Mouse (Mus musculus): ENCODE data around the gene Gm29666. TPM values are rescaled to one million over a fixed set of nuclear protein-coding genes. Genes with fewer than 3 reads are reported as not detected.

The Gm29666 gene
- total and polyA plus RNA-seq, 2 experiments from 2014 or later = 0.47 to 0.86 TPM

DNA sequence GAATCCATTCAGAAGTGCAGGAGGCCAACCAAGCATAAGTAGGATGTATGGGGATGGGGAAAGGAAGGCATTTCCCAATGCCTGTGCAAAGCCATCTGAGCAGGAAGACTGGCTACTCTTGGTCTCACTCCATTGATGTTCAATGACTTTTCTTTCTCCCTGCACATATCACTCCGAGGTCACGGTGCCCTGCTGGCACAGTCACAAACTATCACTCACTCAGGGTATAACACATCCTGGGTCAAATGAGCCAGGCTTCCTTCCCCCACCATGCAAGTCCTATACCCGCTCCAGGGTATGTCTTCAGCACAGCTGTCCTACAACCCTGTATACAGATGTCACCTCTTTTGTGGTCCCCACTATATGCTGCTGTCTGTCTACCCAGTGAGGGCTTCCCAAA is 38.5 kb upstream of the Gm29666 start:
- Histone ChIP-seq H3K9me3 (ENCODE audit: low read length) (no peaks in the 10 kb centered on the region), H3K9ac (no peak overlapping the region; the same call in 1 of the 2 replicates)
- no peak for ATAC-seq

DNA sequence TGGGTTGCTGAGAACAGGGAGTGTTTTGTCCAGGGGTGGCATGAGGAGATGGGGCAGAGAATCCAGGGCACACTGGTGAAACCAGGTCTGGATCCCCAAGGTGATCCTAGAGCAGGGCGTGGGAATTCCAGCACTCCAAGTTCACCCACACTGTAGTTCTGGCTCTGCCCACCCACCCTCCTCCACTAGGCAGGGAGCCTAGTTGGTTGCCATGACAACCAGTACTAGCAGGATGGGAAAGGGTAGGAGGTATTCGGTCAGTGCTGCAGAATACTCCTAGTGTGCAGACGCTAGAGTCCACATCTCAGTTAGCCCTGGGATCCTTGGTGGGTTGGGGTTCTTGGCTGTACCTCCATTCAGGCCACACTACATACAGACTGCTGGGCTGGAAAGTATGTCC is 38.0 kb upstream of the Gm29666 start:
- H3K27me3 ChIP-seq (ENCODE audit: insufficient read depth, low read length) = no peaks in the 10 kb centered on the region
- TF ChIP-seq CTCF (IDR thresholded peaks at IDR 0.05; ENCODE audit: low read depth) = no peak
- H3K4me3 ChIP-seq (ENCODE audit: low read depth, low read length) = no peak overlapping the region
- H3K27ac ChIP-seq (ENCODE audit: low read depth, low read length) = peak overlapping the region; percentile 57; the same call in 1 of the 2 replicates
- peak; percentile 84 for DNase-seq
- no peak overlapping the region for H3K4me2 ChIP-seq (ENCODE audit: low read depth)
- H3K4me1 ChIP-seq (ENCODE audit: insufficient read depth) = peaks cover 9% of the 10 kb centered on the region
- H3K9ac ChIP-seq = no peak overlapping the region; the same call in 1 of the 2 replicates
- peak; percentile 90 for ATAC-seq
- peaks cover 42% of the 10 kb centered on the region for H3K36me3 ChIP-seq (ENCODE audit: insufficient read depth)
- 18% methylated on average over 3 of the region's 3 CpGs for WGBS
- no peaks in the 10 kb centered on the region for H3K9me3 ChIP-seq (ENCODE audit: low read length)

More for the DNA sequence above, 38.5 kb upstream of the Gm29666 start:
- peaks cover 9% of the 10 kb centered on the region for H3K4me1 ChIP-seq (ENCODE audit: insufficient read depth)
- no peaks in the 10 kb centered on the region for H3K27me3 ChIP-seq (ENCODE audit: insufficient read depth, low read length)
- H3K27ac ChIP-seq (ENCODE audit: low read depth, low read length) = peak overlapping the region; percentile 57
- DNase-seq = no peak
- H3K4me2 ChIP-seq (ENCODE audit: low read depth) = no peak overlapping the region
- no peak overlapping the region for H3K4me3 ChIP-seq (ENCODE audit: low read depth, low read length)
- peaks cover 37% of the 10 kb centered on the region for H3K36me3 ChIP-seq (ENCODE audit: insufficient read depth)
- 88% methylated on average over 3 of the region's 3 CpGs for WGBS
- no peak for TF ChIP-seq CTCF (IDR thresholded peaks at IDR 0.05; ENCODE audit: low read depth)

DNA sequence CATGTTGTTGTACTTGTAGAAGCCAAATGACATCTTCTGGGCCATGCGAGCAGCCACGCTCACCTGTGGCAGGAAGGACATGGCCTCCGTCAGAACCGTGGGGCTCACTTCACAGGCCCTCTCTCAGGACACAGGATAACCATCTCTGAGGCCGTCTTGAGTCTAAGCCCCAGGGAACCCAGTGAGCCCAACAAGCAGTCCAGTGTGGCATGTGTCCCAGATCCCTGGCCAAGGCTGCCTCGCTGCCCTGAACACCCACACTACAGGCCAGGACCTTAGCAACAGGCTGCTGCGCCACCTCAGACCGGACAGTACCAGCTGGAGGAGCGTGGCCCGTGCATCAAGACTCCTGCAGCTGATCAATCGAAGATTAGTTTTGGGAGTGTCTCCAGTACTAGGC is 33.4 kb upstream of the Gm29666 start:
- WGBS = 92% methylated on average over 11 of the region's 11 CpGs
- Histone ChIP-seq H3K4me1 (ENCODE audit: insufficient read depth) (peaks cover 7% of the 10 kb centered on the region), H3K9me3 (ENCODE audit: low read length) (no peaks in the 10 kb centered on the region), H3K4me2 (ENCODE audit: low read depth) (no peak overlapping the region), H3K4me3 (ENCODE audit: low read depth, low read length) (no peak overlapping the region), H3K9ac (no peak overlapping the region), H3K27ac (ENCODE audit: low read depth, low read length) (no peak overlapping the region), H3K36me3 (ENCODE audit: insufficient read depth) (peaks cover 82% of the 10 kb centered on the region), H3K27me3 (ENCODE audit: insufficient read depth, low read length) (no peaks in the 10 kb centered on the region)
- ATAC-seq (no peak), DNase-seq (no peak)
- TF ChIP-seq CTCF (IDR thresholded peaks at IDR 0.05; ENCODE audit: low read depth) = no peak

DNA sequence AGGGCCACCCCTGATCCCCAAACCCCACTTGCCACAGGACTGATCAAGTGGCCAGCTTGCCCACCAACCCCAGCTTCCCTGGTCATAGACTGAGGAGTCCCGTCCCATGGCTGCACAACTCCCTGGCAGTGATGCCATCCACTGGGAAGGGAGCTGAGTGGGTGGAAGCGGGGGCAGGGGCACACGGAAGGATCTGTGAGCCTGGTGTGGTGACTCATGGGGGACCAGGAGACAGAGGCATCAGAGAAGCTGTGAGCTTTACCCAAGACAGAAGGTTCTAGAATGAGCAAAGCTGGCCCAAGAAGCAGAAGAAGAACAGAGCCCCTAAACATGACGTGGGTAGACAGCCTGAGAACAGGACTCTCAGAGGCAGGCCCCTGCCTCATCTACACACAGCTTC is 30.2 kb upstream of the Gm29666 start:
- Histone ChIP-seq H3K4me3 (ENCODE audit: low read depth, low read length) (no peak overlapping the region), H3K9me3 (ENCODE audit: low read length) (no peaks in the 10 kb centered on the region), H3K4me2 (ENCODE audit: low read depth) (no peak overlapping the region), H3K27ac (ENCODE audit: low read depth, low read length) (no peak overlapping the region), H3K9ac (no peak overlapping the region), H3K36me3 (ENCODE audit: insufficient read depth) (peaks cover 86% of the 10 kb centered on the region), H3K27me3 (ENCODE audit: insufficient read depth, low read length) (no peaks in the 10 kb centered on the region), H3K4me1 (ENCODE audit: insufficient read depth) (no peaks in the 10 kb centered on the region)
- TF ChIP-seq CTCF (IDR thresholded peaks at IDR 0.05; ENCODE audit: low read depth) = no peak
- ATAC-seq (no peak), DNase-seq (no peak)
- 94% methylated on average over 4 of the region's 4 CpGs for WGBS

DNA sequence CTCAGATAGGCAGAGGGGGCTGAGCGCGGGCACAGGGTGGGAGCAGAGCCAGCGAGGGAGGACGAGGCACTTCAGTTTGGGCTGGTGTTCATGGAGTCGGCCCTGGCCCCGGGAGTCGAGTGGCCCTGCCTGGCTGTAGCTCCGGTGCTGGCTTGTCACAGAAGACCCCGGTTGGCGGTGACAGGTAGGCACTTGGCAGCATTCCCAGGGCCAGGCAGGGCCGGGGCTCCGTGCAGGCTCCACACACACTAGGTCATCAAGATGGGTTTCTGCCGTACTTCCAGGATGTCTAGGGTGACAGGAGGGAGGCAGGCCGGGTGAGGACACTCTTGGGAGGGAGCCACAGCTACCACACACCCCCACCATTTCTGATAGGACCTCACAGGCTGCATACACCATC is 29.2 kb upstream of the Gm29666 start:
- Histone ChIP-seq H3K27ac (ENCODE audit: low read depth, low read length) (no peak overlapping the region), H3K4me1 (ENCODE audit: insufficient read depth) (no peaks in the 10 kb centered on the region), H3K27me3 (ENCODE audit: insufficient read depth, low read length) (no peaks in the 10 kb centered on the region), H3K9me3 (ENCODE audit: low read length) (no peaks in the 10 kb centered on the region), H3K9ac (no peak overlapping the region), H3K36me3 (ENCODE audit: insufficient read depth) (peaks cover 76% of the 10 kb centered on the region), H3K4me2 (ENCODE audit: low read depth) (no peak overlapping the region), H3K4me3 (ENCODE audit: low read depth, low read length) (no peak overlapping the region)
- ATAC-seq = no peak
- no peak for DNase-seq
- TF ChIP-seq CTCF (IDR thresholded peaks at IDR 0.05; ENCODE audit: low read depth) = no peak
- 77% methylated on average over 14 of the region's 14 CpGs for WGBS

DNA sequence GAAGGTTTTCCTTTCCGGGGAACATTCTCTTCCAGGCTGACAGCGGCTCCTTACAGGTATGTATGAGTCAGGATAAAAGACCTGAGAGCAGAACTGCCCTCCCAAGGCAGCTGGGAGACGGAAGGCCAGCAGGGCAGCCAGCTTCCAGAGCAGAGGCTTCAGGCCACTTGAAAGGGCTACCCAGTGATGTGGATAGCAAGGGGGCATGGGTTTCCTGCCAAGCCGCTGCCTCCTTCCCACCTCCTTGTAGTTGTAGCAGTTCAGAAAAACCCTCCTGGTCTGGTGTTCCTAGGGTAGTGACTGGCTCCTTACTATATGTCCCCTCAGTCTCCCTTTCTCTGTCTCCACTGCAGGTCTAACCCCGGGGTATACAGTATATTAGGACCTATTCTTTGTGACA is 24.5 kb upstream of the Gm29666 start:
- Histone ChIP-seq H3K36me3 (ENCODE audit: insufficient read depth) (peaks cover 53% of the 10 kb centered on the region), H3K4me3 (ENCODE audit: low read depth, low read length) (no peak overlapping the region), H3K4me1 (ENCODE audit: insufficient read depth) (no peaks in the 10 kb centered on the region), H3K9me3 (ENCODE audit: low read length) (no peaks in the 10 kb centered on the region), H3K27ac (ENCODE audit: low read depth, low read length) (0 out of 2 replicates have a peak overlapping the region, but pooled peaks have one; percentile 21), H3K9ac (no peak overlapping the region), H3K27me3 (ENCODE audit: insufficient read depth, low read length) (no peaks in the 10 kb centered on the region), H3K4me2 (ENCODE audit: low read depth) (no peak overlapping the region)
- 79% methylated on average over 5 of the region's 5 CpGs for WGBS
- TF ChIP-seq CTCF (IDR thresholded peaks at IDR 0.05; ENCODE audit: low read depth) = no peak
- ATAC-seq = no peak
- no peak for DNase-seq

DNA sequence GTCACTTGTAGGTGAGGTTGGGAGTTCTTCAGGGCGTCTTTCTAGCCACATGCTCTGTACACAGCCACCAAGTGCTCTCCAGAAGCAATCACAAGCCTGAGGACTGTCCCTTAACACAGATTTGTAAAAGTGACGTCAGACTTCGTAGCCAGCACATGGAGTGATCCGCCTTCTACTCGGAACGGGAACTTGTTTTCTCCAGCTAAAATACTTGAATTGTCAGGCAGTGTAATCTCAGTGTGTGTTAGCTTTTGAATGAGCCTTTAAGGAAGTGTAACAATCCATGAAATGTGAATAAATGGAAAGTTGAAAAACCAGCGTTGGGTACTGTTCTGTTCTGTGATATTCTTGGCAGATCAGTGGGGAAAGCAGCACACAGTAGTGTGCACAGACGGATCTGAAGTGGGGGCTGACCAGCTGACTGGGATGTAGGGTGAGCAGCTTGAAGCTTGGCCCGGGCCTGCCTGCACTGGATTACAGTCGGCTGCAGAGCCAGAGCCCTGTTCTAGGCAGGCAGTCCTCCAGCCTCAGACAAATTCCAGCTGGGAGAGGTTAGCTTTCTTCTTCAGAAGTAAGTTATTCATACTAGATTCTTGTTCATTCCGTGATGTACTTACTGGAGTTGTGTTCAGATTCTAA is 22.9 kb upstream of the Gm29666 start:
- H3K4me2 ChIP-seq (ENCODE audit: low read depth) = no peak overlapping the region
- peaks cover 53% of the 10 kb centered on the region for H3K36me3 ChIP-seq (ENCODE audit: insufficient read depth)
- H3K4me3 ChIP-seq (ENCODE audit: low read depth, low read length) = no peak overlapping the region
- peak overlapping the region; percentile 35; the same call in 1 of the 2 replicates for H3K27ac ChIP-seq (ENCODE audit: low read depth, low read length)
- no peak overlapping the region for H3K9ac ChIP-seq
- no peaks in the 10 kb centered on the region for H3K4me1 ChIP-seq (ENCODE audit: insufficient read depth)
- DNase-seq (peak; percentile 22), ATAC-seq (peak; percentile 82)
- H3K9me3 ChIP-seq (ENCODE audit: low read length) = no peaks in the 10 kb centered on the region
- H3K27me3 ChIP-seq (ENCODE audit: insufficient read depth, low read length) = no peaks in the 10 kb centered on the region
- no peak for TF ChIP-seq CTCF (IDR thresholded peaks at IDR 0.05; ENCODE audit: low read depth)
- WGBS = 41% methylated on average over 11 of the region's 11 CpGs
